Mouse (Mus musculus) heart, embryonic 12.5 days (tissue): ENCODE measurements around the gene Slc6a6. TPM values are rescaled to one million over a fixed set of nuclear protein-coding genes. Genes with fewer than 3 reads are reported as not detected.

Source experiments
- ATAC-seq: fragments of 200-750 bp; cut with Nextera tagmentation; 2 replicates; pipeline ENCODE4 v1.8.0; 2017; ENCODE audit warnings: moderate TSS enrichment, moderate library complexity; ENCODE audit not compliant: insufficient number of reproducible peaks, low FRiP score
- H3K27ac ChIP-seq: fragments of 300-500 bp; sonication (generic); 2 replicates; pipeline ENCODE4 v1.5.1; 2016; ENCODE audit warnings: mild to moderate bottlenecking, moderate library complexity; ENCODE audit not compliant: poor library complexity, severe bottlenecking
- H3K27me3 ChIP-seq: fragments of 300-500 bp; sonication (generic); replicated peaks from 2 replicates; pipeline ENCODE4 v1.6.1; 2016; ENCODE audit warnings: mild to moderate bottlenecking, moderate library complexity
- H3K36me3 ChIP-seq: fragments of 300-500 bp; sonication (generic); 2 replicates; pipeline ENCODE4 v1.6.1; 2016; ENCODE audit warnings: mild to moderate bottlenecking, moderate library complexity
- H3K4me1 ChIP-seq: fragments of 300-500 bp; sonication (generic); replicated peaks from 2 replicates; pipeline ENCODE4 v1.6.1; 2016; ENCODE audit warnings: mild to moderate bottlenecking
- H3K4me2 ChIP-seq: fragments of 300-500 bp; sonication (generic); 2 replicates; pipeline ENCODE4 v1.6.1; 2016; ENCODE audit warnings: mild to moderate bottlenecking, moderate library complexity
- H3K4me3 ChIP-seq: fragments of 300-500 bp; sonication (generic); 2 replicates; pipeline ENCODE4 v1.5.1; 2016; ENCODE audit warnings: mild to moderate bottlenecking
- H3K9ac ChIP-seq: fragments of 300-500 bp; sonication (generic); 2 replicates; pipeline ENCODE4 v1.6.1; 2016; ENCODE audit warnings: mild to moderate bottlenecking, moderate library complexity
- H3K9me3 ChIP-seq: fragments of 300-500 bp; sonication (generic); replicated peaks from 2 replicates; pipeline ENCODE4 v1.6.1; 2016; ENCODE audit warnings: mild to moderate bottlenecking, moderate library complexity
- WGBS: fragments of 180-500 bp; shearing (Covaris S2); methylation state at CpG from one replicate; pipeline ENCODE4 v1.1.7; 2016; 5-methylcytosine and 5-hydroxymethylcytosine counted together
- polyA plus RNA-seq: library from polyadenylated mRNA; unstranded; fragments of >200 nt; fragmentation: Nextera tagmentation; extraction: Ambion mirVana; gene quantifications from 2 replicates; pipeline ENCODE4 v1.2.1, GENCODE M21; 2016

The Slc6a6 gene
- polyA plus RNA-seq, 1 experiment from 2014 or later = 79.1 TPM

DNA sequence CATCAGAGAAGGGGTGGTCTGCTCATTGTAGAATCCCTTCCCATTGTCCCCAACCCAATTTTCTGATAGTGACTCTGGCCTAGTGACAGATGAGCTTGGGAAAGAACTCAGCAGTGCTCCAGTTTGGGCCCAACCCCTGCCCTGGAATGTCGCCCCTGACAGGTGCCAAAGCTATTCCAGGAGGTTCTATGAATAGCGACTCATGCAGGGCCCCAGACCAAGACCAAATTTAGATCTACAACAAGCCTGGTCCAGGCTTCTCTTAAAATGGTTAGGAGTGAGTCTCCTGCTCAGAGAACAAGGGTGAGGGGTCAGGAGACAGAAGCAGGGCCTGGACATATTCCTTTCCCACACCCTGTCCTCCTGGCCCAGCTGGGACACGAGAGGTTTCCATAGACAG is 101.2 kb downstream of the Slc6a6 start:
- Histone ChIP-seq H3K4me3 (no peak overlapping the region), H3K4me2 (no peak overlapping the region), H3K9me3 (no peaks in the 10 kb centered on the region), H3K36me3 (peaks cover 32% of the 10 kb centered on the region), H3K4me1 (peaks cover 24% of the 10 kb centered on the region), H3K9ac (peak overlapping the region; percentile 52), H3K27me3 (no peaks in the 10 kb centered on the region), H3K27ac (peak overlapping the region; percentile 98)
- 35% methylated on average over 3 of the region's 3 CpGs for WGBS
- ATAC-seq = peak; percentile 71

- Histone ChIP-seq H3K4me3 (no peak overlapping the region), H3K4me2 (no peak overlapping the region), H3K27ac (no peak overlapping the region), H3K4me1 (peaks cover 43% of the 10 kb centered on the region), H3K36me3 (peaks cover 11% of the 10 kb centered on the region), H3K9me3 (no peaks in the 10 kb centered on the region), H3K27me3 (no peaks in the 10 kb centered on the region), H3K9ac (no peak overlapping the region)
- 74% methylated on average over 9 of the region's 9 CpGs for WGBS
- no peak for ATAC-seq
These were observed 104.5 kb downstream of the Slc6a6 start for GRCm38 (mm10) chr6:91788311-91788798.

DNA sequence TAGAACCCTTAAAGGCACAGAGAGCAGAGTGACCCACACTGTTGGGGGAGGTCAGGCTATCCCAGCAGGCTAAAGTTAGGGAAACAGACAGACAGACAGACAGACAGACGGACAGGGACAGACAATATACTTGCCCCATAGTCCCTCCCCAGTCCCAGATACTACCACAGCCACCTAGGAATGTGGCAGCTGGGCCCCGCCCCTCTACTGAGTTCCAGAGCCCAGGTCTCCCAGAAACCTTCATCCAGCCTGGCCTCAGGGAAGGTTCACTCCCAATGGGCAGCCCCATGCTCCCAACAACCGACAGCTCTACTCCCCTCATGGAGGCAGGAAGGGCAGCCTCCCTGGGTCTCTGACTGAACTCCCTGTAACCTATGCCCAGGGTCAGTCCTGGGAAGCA is 111.8 kb downstream of the Slc6a6 start:
- Histone ChIP-seq H3K27me3 (no peaks in the 10 kb centered on the region), H3K4me2 (peak overlapping the region; percentile 62), H3K36me3 (no peaks in the 10 kb centered on the region), H3K4me3 (peak overlapping the region; percentile 39), H3K27ac (peak overlapping the region; percentile 48; the same call in 1 of the 2 replicates), H3K4me1 (peaks cover 84% of the 10 kb centered on the region), H3K9ac (peak overlapping the region; percentile 66), H3K9me3 (no peaks in the 10 kb centered on the region)
- peak; percentile 27 for ATAC-seq
- 61% methylated on average over 3 of the region's 3 CpGs for WGBS

GRCm38 (mm10) chr6:91796064-91796463 is 112.2 kb downstream of the Slc6a6 start:
- H3K9me3 ChIP-seq = no peaks in the 10 kb centered on the region
- H3K4me2 ChIP-seq = peak overlapping the region; percentile 62
- peak overlapping the region; percentile 39 for H3K4me3 ChIP-seq
- H3K4me1 ChIP-seq = peaks cover 84% of the 10 kb centered on the region
- peak overlapping the region; percentile 48; the same call in 1 of the 2 replicates for H3K27ac ChIP-seq
- H3K27me3 ChIP-seq = 0 out of 2 replicates have a peak, but pooled peaks cover 3% of the 10 kb centered on the region
- peak; percentile 61 for ATAC-seq
- peak overlapping the region; percentile 66 for H3K9ac ChIP-seq
- H3K36me3 ChIP-seq = no peaks in the 10 kb centered on the region
- 30% methylated on average over 9 of the region's 9 CpGs for WGBS

- H3K4me1 ChIP-seq = peaks cover 78% of the 10 kb centered on the region
- H3K9ac ChIP-seq = no peak overlapping the region; the same call in 1 of the 2 replicates
- H3K4me2 ChIP-seq = no peak overlapping the region
- H3K27ac ChIP-seq = no peak overlapping the region
- WGBS = 77% methylated on average over 4 of the region's 4 CpGs
- H3K9me3 ChIP-seq = no peaks in the 10 kb centered on the region
- ATAC-seq = no peak
- peaks cover 5% of the 10 kb centered on the region; the same call in 1 of the 2 replicates for H3K27me3 ChIP-seq
- H3K36me3 ChIP-seq = no peaks in the 10 kb centered on the region
- H3K4me3 ChIP-seq = no peak overlapping the region
These were observed 112.9 kb downstream of the Slc6a6 start for GRCm38 (mm10) chr6:91796736-91797135.

DNA sequence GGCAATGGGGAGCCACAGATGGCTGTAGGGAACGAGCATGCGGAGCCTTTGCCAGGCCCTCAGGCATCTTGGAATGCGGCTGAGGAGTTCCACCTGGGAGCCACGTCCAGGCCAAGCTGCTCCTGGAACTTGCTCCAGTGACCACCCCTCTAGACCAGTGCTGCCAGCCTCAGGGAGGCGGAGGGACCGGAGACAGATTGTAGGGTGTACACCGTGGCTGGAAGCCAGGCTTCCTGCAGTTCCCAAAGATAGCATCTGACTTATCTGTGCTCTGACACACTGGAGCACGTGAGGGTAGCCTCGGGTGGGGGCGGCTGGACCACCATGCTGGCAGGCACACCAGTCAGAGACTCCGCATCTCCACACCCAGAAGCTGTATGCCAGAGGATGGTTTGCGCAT is 114.6 kb downstream of the Slc6a6 start:
- 42% methylated on average over 12 of the region's 12 CpGs for WGBS
- ATAC-seq = peak; percentile 16; the same call in 1 of the 2 replicates
- H3K4me3 ChIP-seq = no peak overlapping the region
- H3K9ac ChIP-seq = no peak overlapping the region
- H3K36me3 ChIP-seq = no peaks in the 10 kb centered on the region
- H3K9me3 ChIP-seq = no peaks in the 10 kb centered on the region
- no peak overlapping the region for H3K4me2 ChIP-seq
- H3K4me1 ChIP-seq = peaks cover 66% of the 10 kb centered on the region
- peak overlapping the region; percentile 12; the same call in 1 of the 2 replicates for H3K27ac ChIP-seq
- peaks cover 9% of the 10 kb centered on the region for H3K27me3 ChIP-seq

DNA sequence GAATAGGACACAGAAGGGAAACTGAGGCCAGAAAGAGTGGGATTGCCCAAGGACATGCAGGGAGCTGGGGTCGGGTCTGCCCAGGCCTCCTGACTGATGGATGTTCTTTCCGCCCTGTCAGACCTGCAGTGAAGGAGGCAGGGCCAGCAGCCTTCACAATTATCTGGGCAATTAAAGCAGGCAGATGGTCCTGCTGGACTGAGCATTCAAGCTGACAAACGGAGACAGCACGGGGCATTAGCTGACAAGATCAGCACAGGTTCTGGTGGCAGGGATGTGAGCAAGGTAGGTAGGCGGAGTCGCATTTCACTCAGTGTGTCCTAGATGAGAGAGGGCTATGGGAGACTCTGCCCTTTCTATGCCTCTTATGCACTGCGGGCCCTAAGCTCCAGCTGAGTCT is 120.3 kb downstream of the Slc6a6 start:
- H3K4me3 ChIP-seq = no peak overlapping the region
- no peak for ATAC-seq
- 45% methylated on average over 7 of the region's 7 CpGs for WGBS
- H3K9ac ChIP-seq = 0 out of 2 replicates have a peak overlapping the region, but pooled peaks have one; percentile 40
- H3K27me3 ChIP-seq = peaks cover 64% of the 10 kb centered on the region
- H3K36me3 ChIP-seq = no peaks in the 10 kb centered on the region
- H3K27ac ChIP-seq = peak overlapping the region; percentile 41; the same call in 1 of the 2 replicates
- H3K4me2 ChIP-seq = no peak overlapping the region
- peaks cover 62% of the 10 kb centered on the region for H3K4me1 ChIP-seq
- H3K9me3 ChIP-seq = no peaks in the 10 kb centered on the region

DNA sequence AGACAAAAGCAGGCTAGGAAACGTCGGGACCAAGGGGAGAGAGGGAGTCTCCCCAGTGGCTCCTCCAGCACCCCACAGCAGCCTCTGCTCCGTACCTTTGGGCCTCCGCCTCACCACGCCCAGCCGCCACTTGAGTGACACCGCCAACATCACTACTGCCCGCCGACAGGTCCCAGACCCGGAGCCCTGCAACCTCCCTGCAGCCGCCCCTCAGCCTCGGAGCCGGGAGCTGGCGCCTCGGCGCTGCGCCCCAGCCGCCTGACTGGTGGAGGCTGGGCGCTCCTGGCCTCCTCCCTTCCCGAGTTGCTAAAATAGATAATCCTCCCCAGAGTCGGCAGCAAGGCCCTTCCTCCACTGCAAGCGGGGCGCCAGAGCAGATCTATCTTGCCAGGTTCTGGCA is 123.3 kb downstream of the Slc6a6 start:
- Histone ChIP-seq H3K4me1 (peaks cover 51% of the 10 kb centered on the region), H3K9me3 (no peaks in the 10 kb centered on the region), H3K27ac (peak overlapping the region; percentile 89), H3K36me3 (no peaks in the 10 kb centered on the region), H3K9ac (peak overlapping the region; percentile 71), H3K4me3 (peak overlapping the region; percentile 46), H3K27me3 (peaks cover 72% of the 10 kb centered on the region), H3K4me2 (peak overlapping the region; percentile 66)
- WGBS = 1% methylated on average over 23 of the region's 23 CpGs
- peak; percentile 56; the same call in 1 of the 2 replicates for ATAC-seq

DNA sequence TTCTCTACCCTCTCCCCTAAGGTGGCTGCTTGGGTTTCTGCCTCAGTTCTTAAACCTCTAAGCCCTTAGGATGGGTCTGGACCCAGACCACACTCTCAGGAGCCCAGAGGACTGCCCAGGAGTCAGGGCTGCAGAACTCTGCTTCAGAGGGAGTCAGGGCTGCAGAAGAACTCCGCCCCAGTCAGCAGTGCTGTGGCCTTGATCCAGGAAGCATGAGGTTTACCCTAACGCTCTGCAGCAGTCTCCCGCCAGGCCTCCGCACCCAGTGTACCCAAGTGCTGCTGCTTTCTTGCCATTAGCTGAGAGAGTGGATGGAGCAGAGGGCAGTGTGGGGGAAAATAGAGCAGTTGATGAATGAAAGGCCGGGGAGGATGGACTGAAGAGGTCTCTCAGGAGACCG is 124.2 kb downstream of the Slc6a6 start:
- no peak overlapping the region for H3K9ac ChIP-seq
- no peaks in the 10 kb centered on the region for H3K36me3 ChIP-seq
- peak overlapping the region; percentile 66; the same call in 1 of the 2 replicates for H3K4me2 ChIP-seq
- no peak for ATAC-seq
- no peak overlapping the region for H3K4me3 ChIP-seq
- WGBS = 54% methylated on average over 6 of the region's 6 CpGs
- H3K4me1 ChIP-seq = peaks cover 51% of the 10 kb centered on the region
- H3K27ac ChIP-seq = peak overlapping the region; percentile 89; the same call in 1 of the 2 replicates
- peaks cover 72% of the 10 kb centered on the region for H3K27me3 ChIP-seq
- H3K9me3 ChIP-seq = no peaks in the 10 kb centered on the region

Other genes with a start within 250 kb of the Slc6a6 start
- gene Chchd4, start 210.5 kb upstream of the Slc6a6 start, polyA plus RNA-seq = 29.4 and 29.6 TPM in 2 replicates
- gene Tmem43, start 210.3 kb upstream of the Slc6a6 start, polyA plus RNA-seq = 33.0 and 35.4 TPM in 2 replicates
- gene Xpc, start 168.2 kb upstream of the Slc6a6 start, polyA plus RNA-seq = 13.4 and 14.4 TPM in 2 replicates
- 178 and 181 TPM in 2 replicates for gene Lsm3, start 168.1 kb upstream of the Slc6a6 start, polyA plus RNA-seq
- gene Grip2, start 143.2 kb downstream of the Slc6a6 start, polyA plus RNA-seq = 8.4 and 8.7 TPM in 2 replicates
- 26.4 and 27.0 TPM in 2 replicates for gene Ccdc174, start 194.0 kb downstream of the Slc6a6 start, polyA plus RNA-seq
- 0.41 and 0.54 TPM in 2 replicates for gene 4930590J08Rik, start 218.8 kb downstream of the Slc6a6 start, polyA plus RNA-seq